Mouse (Mus musculus): ENCODE results near the gene Xdh.
"Not testable (repeated sequence)": the region's sequence is repeated elsewhere in the genome, so short reads cannot be mapped to it uniquely, and the experiment has no call there.

Gene Xdh

GRCm38 (mm10) chr17:73882194-73882593, 67.8 kb downstream of the Xdh start:
- peak; percentile 55 to 64 for DNase-seq (ENCODE audit: low spot score in 2 of 2)

GRCm38 (mm10) chr17:73881295-73881694, 68.7 kb downstream of the Xdh start:
- no peak for DNase-seq (ENCODE audit: low spot score in 2 of 2)

DNA sequence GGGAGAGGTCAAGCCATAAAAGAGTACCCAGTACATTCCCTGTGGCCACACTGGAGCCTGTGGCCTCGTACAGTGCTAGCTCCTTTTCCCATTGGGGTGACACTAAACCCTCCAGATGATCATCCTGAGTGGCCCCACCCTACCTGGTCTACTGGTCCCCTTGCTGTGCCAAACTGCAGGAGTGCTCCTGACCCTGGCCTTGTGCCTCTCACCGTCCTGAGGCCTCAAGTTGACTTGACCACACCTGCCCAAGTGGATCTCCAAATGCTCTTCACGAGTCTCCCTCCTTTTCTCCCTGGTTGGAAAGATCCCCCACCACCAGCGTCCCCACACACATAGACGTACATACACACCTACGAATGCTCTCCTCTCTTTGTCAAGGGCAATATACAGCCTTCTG, 69.7 kb downstream of the Xdh start:
- DNase-seq (ENCODE audit: low spot score in 2 of 2): no peak

DNA sequence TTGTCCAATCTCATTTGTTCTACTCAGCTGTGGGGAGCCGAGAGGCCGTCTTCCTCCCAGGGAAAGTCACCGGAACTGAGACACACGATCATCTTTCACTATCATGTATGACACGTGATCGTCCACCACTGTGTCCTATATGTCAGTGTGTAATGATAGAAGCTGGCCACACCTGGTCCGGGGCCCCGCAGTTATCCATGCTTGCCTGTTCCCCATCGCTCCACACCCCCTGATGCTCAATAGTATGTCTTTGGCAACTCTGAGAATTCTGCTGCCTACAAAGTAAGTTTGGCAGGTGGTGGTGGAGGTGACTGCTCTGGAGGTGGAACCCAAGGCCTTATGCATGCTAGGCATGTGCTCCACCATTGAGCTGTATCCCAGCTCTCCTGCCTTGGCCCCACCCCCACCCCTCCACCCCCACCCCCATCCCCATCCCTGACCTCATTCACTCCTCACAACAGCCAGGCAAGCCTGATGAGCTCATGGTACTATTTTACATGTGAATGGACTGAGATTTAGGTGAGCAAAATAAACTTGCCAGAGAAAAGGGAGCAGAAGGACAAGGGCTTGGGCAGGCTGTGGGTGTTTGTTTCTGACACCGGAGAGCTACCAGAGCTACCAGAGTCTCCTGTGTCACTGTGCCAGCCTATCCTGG, 70.6 kb downstream of the Xdh start:
- DNase-seq (ENCODE audit: low spot score in 2 of 2): no peak

DNA sequence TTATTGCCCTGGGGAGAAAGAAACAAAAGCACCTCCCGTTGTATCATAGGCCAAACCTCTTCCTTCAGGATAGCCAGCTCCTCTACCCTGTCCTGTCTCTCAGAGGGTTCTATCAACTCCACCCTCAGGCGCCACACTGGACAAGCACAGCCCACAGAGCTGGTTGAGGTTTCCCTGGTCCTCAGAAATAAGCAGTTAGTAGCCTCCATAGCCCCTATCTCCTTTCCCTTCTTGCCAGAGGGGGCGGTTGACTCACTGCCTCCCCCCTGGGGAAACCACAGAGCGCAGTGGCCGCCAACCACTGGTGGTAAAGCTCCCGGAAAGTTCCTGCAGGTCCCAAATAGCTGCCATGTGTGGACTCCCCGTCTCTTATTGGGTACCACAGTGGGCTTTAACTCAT, 74.3 kb downstream of the Xdh start:
- no peak for DNase-seq (ENCODE audit: low spot score in 2 of 2)

DNA sequence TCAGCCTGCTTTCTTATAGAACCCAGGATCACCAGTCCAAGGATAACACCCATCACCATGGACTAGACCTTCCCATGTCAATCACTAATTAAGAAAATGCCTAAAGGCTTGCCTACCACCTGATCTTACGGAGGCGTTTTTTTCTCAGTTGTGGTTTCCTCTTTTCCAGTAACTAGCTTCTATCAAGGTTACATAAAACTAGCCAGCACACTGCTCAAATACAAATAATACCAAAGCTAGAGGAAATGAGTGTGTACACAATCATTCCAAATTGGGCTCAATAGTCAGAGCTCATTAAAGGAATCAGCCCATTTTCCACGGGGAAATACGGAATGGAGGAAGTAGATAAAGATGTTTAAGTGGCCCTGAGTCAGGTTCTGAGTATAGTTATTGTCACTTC, 74.7 kb downstream of the Xdh start:
- no peak for DNase-seq (ENCODE audit: low spot score in 2 of 2)

- peak; percentile 14 to 30 for DNase-seq (ENCODE audit: low spot score in 2 of 2)
Observed at GRCm38 (mm10) chr17:73870956-73871605, 78.9 kb downstream of the Xdh start.

- peak; percentile 59 to 63 for DNase-seq (ENCODE audit: low spot score in 2 of 2)
Observed at GRCm38 (mm10) chr17:73869008-73869685, 80.8 kb downstream of the Xdh start.

GRCm38 (mm10) chr17:73853717-73854116, 96.3 kb downstream of the Xdh start:
- DNase-seq (ENCODE audit: low spot score in 2 of 2): no peak

DNA sequence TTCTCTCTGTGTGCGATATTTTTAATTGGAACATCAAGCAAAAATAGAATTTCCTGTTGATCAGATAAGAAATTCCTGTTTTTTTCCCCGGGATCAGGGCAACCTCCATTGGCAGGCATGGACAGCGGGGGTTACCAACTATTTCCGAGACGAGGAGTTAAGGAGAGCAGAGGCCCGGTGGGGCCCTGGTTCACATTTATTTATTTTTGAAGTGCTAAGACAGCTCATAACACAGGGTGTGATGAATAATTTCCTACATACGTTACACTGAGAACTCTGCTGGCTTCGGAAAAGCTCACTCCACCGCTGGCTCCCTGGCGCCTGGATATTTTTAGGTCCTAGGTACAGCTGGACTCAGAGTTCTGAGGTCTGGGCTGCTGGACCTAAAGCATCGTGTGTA, 97.0 kb downstream of the Xdh start:
- DNase-seq (ENCODE audit: low spot score in 2 of 2): no peak

GRCm38 (mm10) chr17:73847399-73847798, 102.6 kb downstream of the Xdh start:
- DNase-seq (ENCODE audit: low spot score in 2 of 2): no peak

DNA sequence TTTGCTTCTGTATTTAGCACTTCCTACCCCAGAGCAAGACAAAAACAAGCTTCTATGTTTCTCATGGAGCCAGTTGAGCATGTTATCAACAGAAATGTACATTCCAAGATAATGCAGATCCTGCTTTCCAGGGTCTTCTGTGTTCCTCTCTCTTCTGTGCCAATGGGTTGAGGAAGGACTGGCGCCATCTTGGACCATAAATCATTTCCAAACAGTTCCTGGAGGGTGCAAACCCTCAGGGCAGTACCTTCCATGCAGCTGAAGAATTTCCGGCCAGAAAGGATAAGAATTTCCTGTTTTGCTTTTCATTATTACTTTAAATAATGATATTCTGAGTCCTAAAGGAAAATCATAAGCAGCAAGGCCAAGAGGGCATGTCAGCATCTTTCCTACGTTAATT, 104.4 kb downstream of the Xdh start:
- no peak for DNase-seq (ENCODE audit: low spot score in 2 of 2)

DNA sequence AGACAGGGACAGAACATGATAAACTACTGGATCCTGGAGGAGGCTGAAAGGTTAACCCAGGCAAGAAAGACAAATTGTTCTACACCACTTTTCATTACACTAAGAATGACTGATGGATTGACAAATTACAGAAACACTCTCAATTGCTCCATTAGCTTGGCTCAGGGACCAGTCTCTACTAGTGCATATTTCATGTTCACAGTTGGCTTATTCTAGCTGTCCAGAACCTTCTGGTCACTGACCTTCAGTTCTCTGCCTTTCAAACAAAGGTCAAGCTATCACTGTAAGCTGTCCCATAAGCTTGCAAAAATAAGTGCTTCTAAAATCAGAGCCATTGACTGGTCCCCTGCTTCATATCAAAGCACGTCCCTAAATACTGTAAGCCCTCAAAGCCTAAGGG, 107.0 kb downstream of the Xdh start:
- no peak for DNase-seq (ENCODE audit: low spot score in 2 of 2)

DNA sequence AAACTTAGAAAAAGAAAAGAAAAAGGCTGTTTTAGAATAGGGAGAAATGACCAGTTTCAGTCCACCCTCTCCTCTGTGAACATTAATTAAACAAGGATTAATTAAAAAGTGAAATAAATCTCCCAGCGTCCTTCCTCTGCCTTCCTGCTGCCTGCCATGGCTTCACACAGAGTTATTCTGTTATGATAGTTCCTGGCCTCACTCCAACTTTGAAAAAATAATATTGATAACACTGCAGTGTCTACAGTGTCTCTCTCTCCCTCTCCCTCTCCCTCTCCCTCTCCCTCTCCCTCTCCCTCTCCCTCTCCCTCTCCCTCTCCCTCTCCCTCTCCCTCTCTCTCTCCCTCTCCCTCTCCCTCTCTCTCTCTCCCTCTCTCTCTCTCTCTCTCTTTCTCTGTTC, 110.1 kb downstream of the Xdh start:
- not testable (repeated sequence) for DNase-seq (ENCODE audit: low spot score in 2 of 2)

DNA sequence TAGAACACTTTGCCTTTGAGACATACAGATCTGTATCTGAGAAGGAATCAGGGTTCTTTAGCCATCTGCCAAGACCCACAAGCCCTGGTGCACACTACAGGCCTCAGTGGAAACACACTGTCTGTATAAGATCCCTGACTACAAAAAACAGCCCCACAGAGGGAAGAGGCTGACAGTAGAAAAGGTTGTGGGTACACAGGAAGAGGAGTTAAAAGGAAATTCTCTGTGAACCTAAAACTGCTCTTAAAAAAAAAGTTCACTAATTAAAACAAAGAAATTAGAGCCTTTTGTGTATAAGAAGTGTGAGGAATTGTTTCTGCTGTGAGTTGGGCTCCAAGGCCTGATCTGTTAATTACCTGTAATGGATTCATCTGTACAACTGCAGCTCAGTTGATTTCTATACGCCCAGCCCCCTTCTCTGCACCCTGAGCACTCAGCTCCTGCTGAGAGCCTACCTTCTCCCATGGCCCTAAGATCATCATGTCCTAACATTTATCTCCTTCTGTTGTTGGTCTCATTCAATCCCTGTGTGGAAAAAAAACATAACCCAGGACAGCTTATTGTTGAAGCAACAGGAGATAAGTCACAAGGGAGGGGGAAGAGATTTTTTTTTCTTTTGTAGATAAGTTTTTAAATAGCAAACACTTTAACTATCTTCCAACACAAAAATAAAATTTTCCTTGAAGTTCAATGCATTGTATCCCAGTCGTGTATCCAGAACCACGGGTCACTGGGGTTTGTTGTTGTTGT, 110.7 kb downstream of the Xdh start:
- no peak for DNase-seq (ENCODE audit: low spot score in 2 of 2)

DNA sequence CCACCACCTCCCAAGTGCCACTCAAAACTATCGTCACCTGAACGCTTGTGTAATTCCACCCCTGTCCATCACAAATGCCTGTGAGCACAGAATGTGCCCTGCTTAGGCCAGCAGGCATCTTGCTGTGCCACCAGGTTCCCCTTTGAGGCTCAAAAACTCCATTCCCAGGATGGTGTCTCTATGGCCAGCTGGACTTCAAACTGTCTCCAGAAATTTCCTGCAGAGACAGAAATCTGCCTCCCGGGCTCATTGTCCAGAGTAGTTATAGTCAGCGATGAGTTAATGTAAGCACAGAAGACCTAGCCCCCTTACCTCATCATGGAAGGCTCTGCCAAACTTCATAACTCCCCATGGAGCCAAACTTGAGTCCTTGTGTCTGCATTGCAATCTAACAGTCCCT, 112.8 kb downstream of the Xdh start:
- DNase-seq (ENCODE audit: low spot score in 2 of 2): no peak

DNA sequence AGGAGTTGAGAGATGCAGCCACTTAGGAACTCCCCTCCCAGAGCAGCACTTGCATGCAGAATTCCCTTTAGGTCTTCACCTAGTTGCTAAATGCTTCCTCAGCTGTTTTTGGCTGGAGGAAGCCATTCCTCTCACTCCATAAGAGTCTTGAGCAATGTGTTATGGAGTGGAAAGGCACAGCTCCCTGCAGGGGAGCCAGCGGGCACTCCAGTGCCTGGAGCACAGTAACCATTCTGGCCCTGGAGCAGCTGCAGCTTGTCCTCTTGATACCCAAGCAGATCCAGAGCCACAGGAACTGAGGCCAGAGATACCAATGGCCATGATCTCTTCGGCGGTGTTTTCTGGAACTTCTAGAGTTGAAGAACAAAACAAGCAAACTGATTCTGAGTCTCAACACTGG, 113.4 kb downstream of the Xdh start:
- DNase-seq (ENCODE audit: low spot score in 2 of 2): no peak
